Mouse (Mus musculus): ENCODE results near the gene Mafb.

GRCm38 (mm10) chr2:160340121-160340520 is 26.7 kb downstream of the Mafb start:
- no peak for TF ChIP-seq CTCF (IDR thresholded peaks at IDR 0.05; ENCODE audit: borderline replicate concordance, insufficient read depth, low read length)
- no peak for TF ChIP-seq POLR2A (IDR thresholded peaks at IDR 0.05; ENCODE audit: low read depth, low read length)

Data from embryonic fibroblast, embryonic 13.5 days (primary cell).